Mouse (Mus musculus) activated CD4-positive, CD25-positive, alpha-beta regulatory T cell, adult 4 months (primary cell): ENCODE measurements around the gene Pkp4. TPM values are rescaled to one million over a fixed set of nuclear protein-coding genes. Genes with fewer than 3 reads are reported as not detected.

Source experiments
- ATAC-seq: one replicate; pipeline ENCODE4 v1.8.0; 2017
- polyA plus RNA-seq, 2 experiments: library from polyadenylated mRNA; unstranded; fragments of 100-300 nt; shearing (Covaris generic); gene quantifications; one replicate each; pipeline ENCODE4 v1.2.1; 2017

Gene Pkp4
- polyA plus RNA-seq, 2 experiments from 2014 or later = 9.4 to 12.0 TPM

- ATAC-seq = no peak
Measured at GRCm38 (mm10) chr2:59184107-59185064, 23.7 kb downstream of the Pkp4 start.

GRCm38 (mm10) chr2:59186122-59186521, 25.5 kb downstream of the Pkp4 start:
- ATAC-seq = no peak

- no peak for ATAC-seq
Measured at GRCm38 (mm10) chr2:59186966-59187365, 26.3 kb downstream of the Pkp4 start.

- ATAC-seq = no peak
Measured at GRCm38 (mm10) chr2:59188306-59188705, 27.7 kb downstream of the Pkp4 start.

- ATAC-seq = no peak
Measured at GRCm38 (mm10) chr2:59189661-59190185, 29.1 kb downstream of the Pkp4 start.

- no peak for ATAC-seq
Measured at GRCm38 (mm10) chr2:59190186-59190585, 29.5 kb downstream of the Pkp4 start.

- ATAC-seq = no peak
Measured at GRCm38 (mm10) chr2:59191466-59191865, 30.8 kb downstream of the Pkp4 start.

- ATAC-seq = no peak
Measured at GRCm38 (mm10) chr2:59193117-59193516, 32.5 kb downstream of the Pkp4 start.

- ATAC-seq = no peak
Measured at GRCm38 (mm10) chr2:59197156-59197555, 36.5 kb downstream of the Pkp4 start.

GRCm38 (mm10) chr2:59199476-59199976, 38.9 kb downstream of the Pkp4 start:
- ATAC-seq = no peak

- no peak for ATAC-seq
Measured at GRCm38 (mm10) chr2:59200511-59200910, 39.9 kb downstream of the Pkp4 start.

GRCm38 (mm10) chr2:59202930-59203329, 42.3 kb downstream of the Pkp4 start:
- no peak for ATAC-seq

GRCm38 (mm10) chr2:59203627-59204425, 43.2 kb downstream of the Pkp4 start:
- peak; percentile 54 for ATAC-seq

- ATAC-seq = no peak
Measured at GRCm38 (mm10) chr2:59205092-59205491, 44.4 kb downstream of the Pkp4 start.

- no peak for ATAC-seq
Measured at GRCm38 (mm10) chr2:59206190-59206589, 45.5 kb downstream of the Pkp4 start.

GRCm38 (mm10) chr2:59207240-59207639, 46.6 kb downstream of the Pkp4 start:
- no peak for ATAC-seq

- ATAC-seq = no peak
Measured at GRCm38 (mm10) chr2:59207725-59208124, 47.1 kb downstream of the Pkp4 start.

- ATAC-seq = no peak
Measured at GRCm38 (mm10) chr2:59208276-59208675, 47.6 kb downstream of the Pkp4 start.

GRCm38 (mm10) chr2:59211051-59211450, 50.4 kb downstream of the Pkp4 start:
- ATAC-seq = no peak

GRCm38 (mm10) chr2:59212430-59212829, 51.8 kb downstream of the Pkp4 start:
- no peak for ATAC-seq

GRCm38 (mm10) chr2:59212846-59213245, 52.2 kb downstream of the Pkp4 start:
- no peak for ATAC-seq

GRCm38 (mm10) chr2:59217931-59218330, 57.3 kb downstream of the Pkp4 start:
- no peak for ATAC-seq
